Mouse (Mus musculus) liver, adult 2 months (tissue): ENCODE results near the gene Atoh8. TPM values are rescaled to one million over a fixed set of nuclear protein-coding genes. Genes with fewer than 3 reads are reported as not detected.

Experiments
- DNase-seq: peaks from one replicate; pipeline ENCODE4 v3.0.0-alpha.2; 2011; ENCODE audit warnings: low read depth, low spot score; ENCODE audit errors: extremely low read depth
- H3K27ac ChIP-seq: fragments of 200-500 bp; replicated peaks from 2 replicates; pipeline ENCODE4 v1.5.1; 2012; ENCODE audit warnings: low read depth, mild to moderate bottlenecking, control low read depth, inconsistent platforms, low read length; ENCODE audit not compliant: insufficient read depth
- H3K27me3 ChIP-seq: fragments of 200-500 bp; 2 replicates; pipeline ENCODE4 v1.6.1; 2012; ENCODE audit warnings: mild to moderate bottlenecking, moderate library complexity, low read length, inconsistent platforms; ENCODE audit not compliant: control insufficient read depth, insufficient read depth
- H3K36me3 ChIP-seq: fragments of 200-500 bp; 2 replicates; pipeline ENCODE4 v1.6.1; 2012; ENCODE audit warnings: low read length, inconsistent platforms; ENCODE audit not compliant: control insufficient read depth, insufficient read depth
- H3K4me1 ChIP-seq: fragments of 200-500 bp; 2 replicates; pipeline ENCODE4 v1.6.1; 2011; ENCODE audit warnings: low read length; ENCODE audit not compliant: control insufficient read depth, insufficient read depth
- H3K4me3 ChIP-seq: fragments of 200-500 bp; 2 replicates; pipeline ENCODE4 v1.5.1; 2011; ENCODE audit warnings: low read depth, mild to moderate bottlenecking, control low read depth, low read length, moderate library complexity; ENCODE audit not compliant: insufficient read depth
- H3K79me2 ChIP-seq: fragments of 200-500 bp; 2 replicates; pipeline ENCODE4 v1.6.1; 2012; ENCODE audit warnings: inconsistent platforms, mild to moderate bottlenecking, low read length, moderate library complexity; ENCODE audit not compliant: control insufficient read depth, insufficient read depth
- H3K9ac ChIP-seq: fragments of 200-500 bp; 2 replicates; pipeline ENCODE4 v1.6.1; 2012; ENCODE audit warnings: low read depth, mild to moderate bottlenecking, control low read depth, inconsistent platforms, low read length
- CTCF ChIP-seq: fragments of 200-500 bp; IDR thresholded peaks from 2 replicates; pipeline ENCODE4 v1.5.1; 2011; ENCODE audit warnings: low read depth, low read length, control low read depth
- POLR2A ChIP-seq: fragments of 200-500 bp; IDR thresholded peaks from 2 replicates; pipeline ENCODE4 v1.6.1; 2011; ENCODE audit warnings: low read length, control low read depth; ENCODE audit not compliant: insufficient read depth; ENCODE audit errors: extremely low read depth
- WGBS: fragments of 180-500 bp; shearing (Covaris S2); methylation state at CpG from one replicate; pipeline ENCODE4 v1.1.7; 2018; 5-methylcytosine and 5-hydroxymethylcytosine counted together
- polyA plus RNA-seq: library from polyadenylated mRNA; depleted of rRNA; stranded (reverse); fragments of >200 nt; gene quantifications from 2 replicates; pipeline ENCODE4 v1.2.3, GENCODE M21; 2012
- total RNA-seq: library from RNA; depleted of rRNA; stranded (reverse); fragments of >200 nt; gene quantifications from 2 replicates; pipeline ENCODE4 v1.2.3, GENCODE M21; 2014

Gene Atoh8
- total and polyA plus RNA-seq, 2 experiments: 5.1 to 28.7 TPM

- Histone ChIP-seq H3K27me3 (no peaks in the 10 kb centered on the region), H3K36me3 (no peaks in the 10 kb centered on the region; the same call in 1 of the 2 replicates), H3K9ac (no peak overlapping the region), H3K4me3 (no peak overlapping the region), H3K27ac (no peak overlapping the region), H3K4me1 (peaks cover 6% of the 10 kb centered on the region), H3K79me2 (0 out of 2 replicates have a peak, but pooled peaks cover 3% of the 10 kb centered on the region)
- WGBS: 94% methylated on average over 8 of the region's 8 CpGs
- TF ChIP-seq CTCF (no peak), POLR2A (no peak)
- no peak for DNase-seq
These were observed 26.9 kb downstream of the Atoh8 start for GRCm38 (mm10) chr6:72208406-72209045.

GRCm38 (mm10) chr6:72206021-72206420 is 29.4 kb downstream of the Atoh8 start:
- H3K27me3 ChIP-seq: no peaks in the 10 kb centered on the region
- peaks cover 5% of the 10 kb centered on the region; the same call in 1 of the 2 replicates for H3K4me1 ChIP-seq
- WGBS: 94% methylated on average over 9 of the region's 9 CpGs
- H3K79me2 ChIP-seq: 0 out of 2 replicates have a peak, but pooled peaks cover 3% of the 10 kb centered on the region
- no peak overlapping the region for H3K4me3 ChIP-seq
- no peaks in the 10 kb centered on the region; the same call in 1 of the 2 replicates for H3K36me3 ChIP-seq
- no peak for TF ChIP-seq CTCF
- no peak for TF ChIP-seq POLR2A
- no peak for DNase-seq
- no peak overlapping the region for H3K9ac ChIP-seq
- no peak overlapping the region for H3K27ac ChIP-seq

GRCm38 (mm10) chr6:72204858-72205257 is 30.5 kb downstream of the Atoh8 start:
- no peaks in the 10 kb centered on the region for H3K27me3 ChIP-seq
- H3K79me2 ChIP-seq: 0 out of 2 replicates have a peak, but pooled peaks cover 3% of the 10 kb centered on the region
- no peak overlapping the region for H3K4me3 ChIP-seq
- WGBS: 78% methylated on average over 7 of the region's 7 CpGs
- no peak for DNase-seq
- H3K4me1 ChIP-seq: peaks cover 5% of the 10 kb centered on the region; the same call in 1 of the 2 replicates
- H3K27ac ChIP-seq: no peak overlapping the region
- no peak overlapping the region for H3K9ac ChIP-seq
- H3K36me3 ChIP-seq: no peaks in the 10 kb centered on the region; the same call in 1 of the 2 replicates
- no peak for TF ChIP-seq CTCF
- no peak for TF ChIP-seq POLR2A

- H3K9ac ChIP-seq: no peak overlapping the region
- H3K79me2 ChIP-seq: no peaks in the 10 kb centered on the region
- no peak for TF ChIP-seq POLR2A
- H3K4me3 ChIP-seq: no peak overlapping the region
- no peaks in the 10 kb centered on the region; the same call in 1 of the 2 replicates for H3K36me3 ChIP-seq
- no peaks in the 10 kb centered on the region for H3K27me3 ChIP-seq
- peaks cover 5% of the 10 kb centered on the region; the same call in 1 of the 2 replicates for H3K4me1 ChIP-seq
- WGBS: 42% methylated on average over 5 of the region's 5 CpGs
- DNase-seq: peak; percentile 22
- no peak overlapping the region for H3K27ac ChIP-seq
These were observed 32.1 kb downstream of the Atoh8 start for GRCm38 (mm10) chr6:72203279-72203678.

- TF ChIP-seq CTCF: no peak
- no peak for TF ChIP-seq POLR2A
- H3K27ac ChIP-seq: no peak overlapping the region
- H3K9ac ChIP-seq: no peak overlapping the region
- H3K4me1 ChIP-seq: peaks cover 5% of the 10 kb centered on the region; the same call in 1 of the 2 replicates
- no peak overlapping the region for H3K4me3 ChIP-seq
- DNase-seq: no peak
- no peaks in the 10 kb centered on the region for H3K27me3 ChIP-seq
- H3K79me2 ChIP-seq: no peaks in the 10 kb centered on the region
- H3K36me3 ChIP-seq: no peaks in the 10 kb centered on the region; the same call in 1 of the 2 replicates
- WGBS: 86% methylated on average over 5 of the region's 5 CpGs
These were observed 32.6 kb downstream of the Atoh8 start for GRCm38 (mm10) chr6:72202732-72203131.

GRCm38 (mm10) chr6:72200595-72201256 is 34.7 kb downstream of the Atoh8 start:
- H3K4me1 ChIP-seq: peaks cover 5% of the 10 kb centered on the region; the same call in 1 of the 2 replicates
- H3K27me3 ChIP-seq: no peaks in the 10 kb centered on the region
- H3K79me2 ChIP-seq: no peaks in the 10 kb centered on the region
- H3K9ac ChIP-seq: no peak overlapping the region
- no peak for DNase-seq
- TF ChIP-seq CTCF (no peak), POLR2A (no peak)
- no peak overlapping the region for H3K4me3 ChIP-seq
- no peaks in the 10 kb centered on the region for H3K36me3 ChIP-seq
- H3K27ac ChIP-seq: peak overlapping the region; percentile 26
- WGBS: 71% methylated on average over 11 of the region's 11 CpGs
